Mouse (Mus musculus): Measurements from ENCODE around the gene Bpifa5. TPM values are rescaled to one million over a fixed set of nuclear protein-coding genes. Genes with fewer than 3 reads are reported as not detected.

Bpifa5 gene
- total RNA-seq, 2 experiments from 2014 or later = not detected

DNA sequence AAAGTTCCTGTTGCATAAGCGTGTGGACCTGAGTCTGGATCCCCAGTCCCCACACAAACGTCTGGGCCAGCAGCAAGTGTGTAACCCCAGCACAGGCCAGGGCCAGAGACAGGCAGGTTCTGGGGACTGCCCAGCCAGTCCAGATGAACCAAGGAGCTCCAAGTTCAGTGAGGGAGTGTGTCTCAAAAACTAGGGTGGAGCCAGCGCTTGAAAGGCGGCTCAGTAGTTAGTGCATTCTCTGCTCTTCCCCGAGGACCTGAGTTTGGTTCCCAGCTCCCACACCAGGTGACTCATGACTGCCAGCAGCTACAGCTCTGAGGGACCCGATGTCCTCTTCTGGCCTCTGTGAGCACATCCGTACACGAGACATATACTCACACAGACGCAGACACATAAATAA is 34.6 kb downstream of the Bpifa5 start:
- ATAC-seq (replicated peaks; ENCODE audit: low FRiP score, poor library complexity, severe bottlenecking) = no peak

DNA sequence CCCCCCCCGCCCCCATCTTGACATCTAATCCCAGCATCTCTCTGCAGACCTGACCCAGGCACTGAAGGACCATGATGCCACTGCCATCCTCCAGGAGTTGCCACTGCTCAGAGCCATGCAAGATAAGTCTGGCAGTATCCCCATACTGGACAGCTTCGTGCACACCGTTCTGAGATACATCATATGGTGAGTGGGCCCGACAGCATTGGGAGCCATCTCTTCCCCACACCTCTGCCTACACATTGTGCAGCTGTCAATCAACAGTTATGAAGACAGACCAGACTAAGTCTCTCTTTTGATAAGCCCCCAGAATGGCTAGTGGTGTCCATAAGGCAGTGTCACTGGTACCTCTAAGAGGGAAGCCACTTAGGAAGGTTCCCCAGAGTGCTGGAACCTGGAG is 42.2 kb downstream of the Bpifa5 start:
- no peak for ATAC-seq (replicated peaks; ENCODE audit: low FRiP score, poor library complexity, severe bottlenecking)

DNA sequence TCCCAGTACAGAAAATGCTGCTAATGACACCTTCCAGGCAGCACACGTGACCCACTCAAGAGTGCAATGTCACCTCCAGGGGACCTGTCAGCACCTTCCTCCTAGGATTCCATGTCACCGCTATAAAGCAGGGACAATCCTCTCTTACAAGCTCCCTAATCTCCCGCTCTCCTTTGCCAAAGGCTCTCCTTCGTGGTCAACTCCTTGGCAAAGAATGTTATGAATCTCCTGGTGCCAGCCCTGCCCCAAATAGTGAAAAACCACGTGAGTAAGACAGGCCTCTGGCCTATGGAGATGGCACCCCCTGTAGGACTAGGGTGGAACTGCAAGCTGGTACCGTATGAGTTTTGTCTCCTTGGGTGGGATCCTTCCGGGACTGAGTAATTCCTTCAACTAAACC is 44.5 kb downstream of the Bpifa5 start:
- ATAC-seq (replicated peaks; ENCODE audit: low FRiP score, poor library complexity, severe bottlenecking) = 0 out of 2 replicates have a peak, but pooled peaks have one; percentile 32

DNA sequence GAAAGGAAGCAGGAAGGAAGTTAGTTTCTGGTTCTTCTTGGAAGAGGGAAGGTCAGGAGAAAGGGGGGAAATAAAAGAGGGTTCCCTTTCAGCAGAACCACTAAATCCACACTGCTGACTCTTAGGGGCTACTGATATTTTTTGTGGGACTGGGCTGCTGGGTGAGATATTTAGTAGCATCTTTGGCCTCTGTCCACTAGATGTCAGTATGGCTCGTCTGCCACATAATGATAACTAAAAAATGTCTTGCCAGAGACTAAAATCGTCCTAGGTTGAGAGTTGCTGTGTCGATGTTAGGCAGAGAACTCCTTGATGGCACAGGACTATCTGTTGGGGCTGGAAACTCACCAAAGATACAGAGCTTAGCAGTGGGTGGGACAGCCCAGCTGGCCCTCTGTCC is 46.7 kb downstream of the Bpifa5 start:
- ATAC-seq (replicated peaks; ENCODE audit: low FRiP score, poor library complexity, severe bottlenecking) = no peak

DNA sequence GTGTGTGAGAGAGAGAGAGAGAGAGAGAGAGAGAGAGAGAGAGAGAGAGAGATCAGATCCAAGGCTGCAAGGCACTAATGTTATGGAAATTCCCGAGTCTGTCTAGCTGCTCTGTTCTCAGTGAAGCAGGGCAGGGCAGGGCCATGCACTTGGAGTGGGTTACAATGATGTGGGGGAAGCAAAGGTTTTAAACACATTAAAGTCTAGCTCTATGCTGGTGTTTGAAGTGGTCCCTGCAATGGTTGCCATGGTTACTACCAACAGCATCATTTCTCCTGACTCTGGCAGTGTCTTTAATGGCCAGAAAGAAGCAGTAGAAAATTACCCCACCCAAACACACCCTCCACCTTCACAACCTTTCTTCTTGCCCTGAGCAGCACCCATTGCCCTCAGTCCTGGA is 48.7 kb downstream of the Bpifa5 start:
- ATAC-seq (replicated peaks; ENCODE audit: low FRiP score, poor library complexity, severe bottlenecking) = no peak

DNA sequence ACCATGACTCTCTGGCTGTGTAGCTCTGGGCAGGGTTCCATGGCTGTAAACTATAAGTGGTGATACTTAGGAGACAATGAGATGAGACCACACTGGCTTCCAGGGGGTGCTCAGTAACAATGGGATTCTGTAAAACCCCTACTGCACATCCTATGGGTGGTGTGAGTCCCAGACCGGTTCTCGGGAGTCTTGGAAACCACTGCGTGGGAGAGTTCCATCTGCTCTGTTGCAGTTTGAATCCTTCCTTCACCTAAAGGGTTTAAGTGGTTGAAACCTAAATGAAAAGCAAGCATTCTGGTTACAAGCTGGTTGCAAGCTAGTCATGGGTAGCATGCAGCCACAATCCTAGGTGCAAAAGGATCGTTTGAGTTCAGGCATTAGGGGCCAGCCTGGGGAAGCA is 49.5 kb downstream of the Bpifa5 start:
- no peak for ATAC-seq (replicated peaks; ENCODE audit: low FRiP score, poor library complexity, severe bottlenecking)

DNA sequence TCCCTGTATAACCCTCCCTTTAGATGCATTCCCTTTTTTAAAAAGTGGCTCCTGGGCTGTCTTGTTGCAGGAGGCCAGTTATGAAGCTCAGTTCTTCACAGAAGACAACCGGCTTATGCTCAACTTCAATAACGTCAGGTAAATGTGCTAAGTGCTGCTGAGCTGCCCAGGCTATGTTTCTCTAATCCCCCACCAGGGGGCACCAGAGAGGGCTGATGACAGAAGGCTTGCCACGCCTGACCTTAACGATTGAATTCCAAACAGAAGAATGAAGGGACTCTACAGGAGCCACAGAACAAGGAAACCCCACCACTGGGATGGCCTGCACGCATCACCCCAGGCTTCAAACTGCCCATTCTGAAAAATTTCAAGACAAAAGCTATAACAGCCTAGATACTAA is 52.8 kb downstream of the Bpifa5 start:
- 0 out of 2 replicates have a peak, but pooled peaks have one; percentile 60 for ATAC-seq (replicated peaks; ENCODE audit: low FRiP score, poor library complexity, severe bottlenecking)

Other genes with a start within 250 kb of the Bpifa5 start
- gene Bpifb3, start 244.4 kb upstream of the Bpifa5 start, total RNA-seq (2015; ENCODE audit: low replicate concordance) = not detected in 2 replicates
- gene Bpifb3, start 244.4 kb upstream of the Bpifa5 start, total RNA-seq (2017; ENCODE audit: low replicate concordance) = not detected in 2 replicates
- not detected in 2 replicates for gene Bpifb4, start 224.4 kb upstream of the Bpifa5 start, total RNA-seq (2015; ENCODE audit: low replicate concordance)
- not detected in 2 replicates for gene Bpifb4, start 224.4 kb upstream of the Bpifa5 start, total RNA-seq (2017; ENCODE audit: low replicate concordance)
- not detected in 2 replicates for gene Bpifa6, start 187.7 kb upstream of the Bpifa5 start, total RNA-seq (2015; ENCODE audit: low replicate concordance)
- not detected in 2 replicates for gene Bpifa6, start 187.7 kb upstream of the Bpifa5 start, total RNA-seq (2017; ENCODE audit: low replicate concordance)
- gene Bpifa2, start 154.3 kb upstream of the Bpifa5 start, total RNA-seq (2015; ENCODE audit: low replicate concordance) = not detected in 2 replicates
- not detected in 2 replicates for gene Bpifa2, start 154.3 kb upstream of the Bpifa5 start, total RNA-seq (2017; ENCODE audit: low replicate concordance)
- gene Bpifa3, start 32.3 kb upstream of the Bpifa5 start, total RNA-seq (2015; ENCODE audit: low replicate concordance) = not detected in 2 replicates
- not detected in 2 replicates for gene Bpifa3, start 32.3 kb upstream of the Bpifa5 start, total RNA-seq (2017; ENCODE audit: low replicate concordance)
- gene Bpifa1, start 19.7 kb upstream of the Bpifa5 start, total RNA-seq (2015; ENCODE audit: low replicate concordance) = not detected in 2 replicates
- gene Bpifa1, start 19.7 kb upstream of the Bpifa5 start, total RNA-seq (2017; ENCODE audit: low replicate concordance) = not detected in 2 replicates
- gene Bpifb1, start 28.2 kb downstream of the Bpifa5 start, total RNA-seq (2015; ENCODE audit: low replicate concordance) = not detected in 2 replicates
- gene Bpifb1, start 28.2 kb downstream of the Bpifa5 start, total RNA-seq (2017; ENCODE audit: low replicate concordance) = not detected in 2 replicates
- not detected in 2 replicates for gene Bpifb5, start 61.1 kb downstream of the Bpifa5 start, total RNA-seq (2015; ENCODE audit: low replicate concordance)
- not detected in 2 replicates for gene Bpifb5, start 61.1 kb downstream of the Bpifa5 start, total RNA-seq (2017; ENCODE audit: low replicate concordance)
- gene Bpifb9a, start 95.2 kb downstream of the Bpifa5 start, total RNA-seq (2015; ENCODE audit: low replicate concordance) = not detected in 2 replicates
- not detected in 2 replicates for gene Bpifb9a, start 95.2 kb downstream of the Bpifa5 start, total RNA-seq (2017; ENCODE audit: low replicate concordance)
- not detected in 2 replicates for gene Bpifb9b, start 144.6 kb downstream of the Bpifa5 start, total RNA-seq (2015; ENCODE audit: low replicate concordance)
- not detected in 2 replicates for gene Bpifb9b, start 144.6 kb downstream of the Bpifa5 start, total RNA-seq (2017; ENCODE audit: low replicate concordance)
- 5.9 and 13.1 TPM in 2 replicates for gene Cdk5rap1, start 210.4 kb downstream of the Bpifa5 start, total RNA-seq (2015; ENCODE audit: low replicate concordance)
- gene Cdk5rap1, start 210.4 kb downstream of the Bpifa5 start, total RNA-seq (2017; ENCODE audit: low replicate concordance) = 12.7 and 21.5 TPM in 2 replicates
- gene Snta1, start 245.5 kb downstream of the Bpifa5 start, total RNA-seq (2015; ENCODE audit: low replicate concordance) = not detected in 2 replicates
- gene Snta1, start 245.5 kb downstream of the Bpifa5 start, total RNA-seq (2017; ENCODE audit: low replicate concordance) = 0.17 and 0.56 TPM in 2 replicates